Mouse (Mus musculus) intestine, embryonic 16.5 days (tissue): ENCODE data around the gene Dpf3. TPM values are rescaled to one million over a fixed set of nuclear protein-coding genes. Genes with fewer than 3 reads are reported as not detected.

Source experiments
- ATAC-seq: fragments of 200-750 bp; cut with Nextera tagmentation; 2 replicates; pipeline ENCODE4 v1.8.0; 2017; ENCODE audit warnings: moderate TSS enrichment, moderate library complexity
- H3K27ac ChIP-seq: fragments of 300-500 bp; sonication (generic); 2 replicates; pipeline ENCODE4 v1.5.1; 2014; ENCODE audit warnings: mild to moderate bottlenecking, low read length
- H3K27me3 ChIP-seq: fragments of 300-500 bp; sonication (generic); replicated peaks from 2 replicates; pipeline ENCODE4 v1.6.1; 2014; ENCODE audit warnings: low read length, control low read depth, mixed read lengths; ENCODE audit not compliant: control insufficient read depth, insufficient read depth
- H3K36me3 ChIP-seq: fragments of 300-500 bp; sonication (generic); 2 replicates; pipeline ENCODE4 v1.6.1; 2014; ENCODE audit warnings: low read length, control low read depth; ENCODE audit not compliant: control insufficient read depth, insufficient read depth
- H3K4me1 ChIP-seq: fragments of 300-500 bp; sonication (generic); 2 replicates; pipeline ENCODE4 v1.6.1; 2014; ENCODE audit warnings: low read length, control low read depth, mixed read lengths; ENCODE audit not compliant: control insufficient read depth, insufficient read depth
- H3K4me2 ChIP-seq: fragments of 300-500 bp; sonication (generic); 2 replicates; pipeline ENCODE4 v1.6.1; 2014; ENCODE audit warnings: low read depth, low read length, control low read depth
- H3K4me3 ChIP-seq: fragments of 300-500 bp; sonication (generic); 2 replicates; pipeline ENCODE4 v1.5.1; 2014; ENCODE audit warnings: mild to moderate bottlenecking, low read length
- H3K9ac ChIP-seq: fragments of 300-500 bp; sonication (generic); 2 replicates; pipeline ENCODE4 v1.6.1; 2014; ENCODE audit warnings: low read depth, low read length
- H3K9me3 ChIP-seq: fragments of 300-500 bp; sonication (generic); 2 replicates; pipeline ENCODE4 v1.6.1; 2016; ENCODE audit warnings: low read length, control low read depth; ENCODE audit not compliant: control insufficient read depth
- WGBS: fragments of 180-500 bp; shearing (Covaris S2); extraction: QIAGEN DNeasy Blood & Tissue Kit; methylation state at CpG from one replicate; pipeline ENCODE4 v1.1.7; 2014; 5-methylcytosine and 5-hydroxymethylcytosine counted together
- polyA plus RNA-seq: library from polyadenylated mRNA; unstranded; fragments of >200 nt; fragmentation: Nextera tagmentation; extraction: Ambion mirVana; gene quantifications from 2 replicates; pipeline ENCODE4 v1.2.1, GENCODE M21; 2015

The Dpf3 gene
- polyA plus RNA-seq, 1 experiment from 2014 or later = 7.4 TPM

DNA sequence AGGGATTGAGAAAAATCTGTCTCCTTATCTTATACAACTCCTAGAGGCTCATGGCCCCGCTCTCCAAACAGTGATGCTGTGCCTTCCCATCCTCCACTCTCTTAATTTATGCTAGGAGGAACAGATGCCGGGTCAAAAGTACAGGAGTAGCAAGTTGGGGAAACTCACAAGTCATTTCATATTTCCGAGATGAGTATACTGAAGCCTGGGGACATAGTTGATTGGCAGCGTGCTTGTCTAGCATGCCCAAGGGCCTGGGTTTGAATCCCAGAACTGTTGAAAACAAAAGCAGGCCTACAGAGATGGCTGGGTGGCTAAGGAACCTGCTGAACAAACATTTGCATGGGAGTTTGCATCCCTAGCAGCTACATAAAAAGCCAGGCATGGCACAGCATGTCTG, 72.3 kb downstream of the Dpf3 start:
- no peaks in the 10 kb centered on the region for H3K27me3 ChIP-seq
- H3K9me3 ChIP-seq = no peaks in the 10 kb centered on the region
- H3K4me2 ChIP-seq = no peak overlapping the region
- 71% methylated on average over 4 of the region's 4 CpGs for WGBS
- no peaks in the 10 kb centered on the region for H3K36me3 ChIP-seq
- no peak for ATAC-seq
- H3K9ac ChIP-seq = no peak overlapping the region
- no peak overlapping the region for H3K27ac ChIP-seq
- no peaks in the 10 kb centered on the region for H3K4me1 ChIP-seq
- no peak overlapping the region for H3K4me3 ChIP-seq

GRCm38 (mm10) chr12:83413684-83414083, 73.8 kb downstream of the Dpf3 start:
- H3K36me3 ChIP-seq = no peaks in the 10 kb centered on the region
- no peaks in the 10 kb centered on the region for H3K27me3 ChIP-seq
- no peak overlapping the region for H3K4me3 ChIP-seq
- ATAC-seq = no peak
- no peak overlapping the region for H3K27ac ChIP-seq
- H3K4me1 ChIP-seq = no peaks in the 10 kb centered on the region
- H3K9me3 ChIP-seq = no peaks in the 10 kb centered on the region
- no peak overlapping the region for H3K9ac ChIP-seq
- 90% methylated on average over 5 of the region's 5 CpGs for WGBS
- no peak overlapping the region for H3K4me2 ChIP-seq

DNA sequence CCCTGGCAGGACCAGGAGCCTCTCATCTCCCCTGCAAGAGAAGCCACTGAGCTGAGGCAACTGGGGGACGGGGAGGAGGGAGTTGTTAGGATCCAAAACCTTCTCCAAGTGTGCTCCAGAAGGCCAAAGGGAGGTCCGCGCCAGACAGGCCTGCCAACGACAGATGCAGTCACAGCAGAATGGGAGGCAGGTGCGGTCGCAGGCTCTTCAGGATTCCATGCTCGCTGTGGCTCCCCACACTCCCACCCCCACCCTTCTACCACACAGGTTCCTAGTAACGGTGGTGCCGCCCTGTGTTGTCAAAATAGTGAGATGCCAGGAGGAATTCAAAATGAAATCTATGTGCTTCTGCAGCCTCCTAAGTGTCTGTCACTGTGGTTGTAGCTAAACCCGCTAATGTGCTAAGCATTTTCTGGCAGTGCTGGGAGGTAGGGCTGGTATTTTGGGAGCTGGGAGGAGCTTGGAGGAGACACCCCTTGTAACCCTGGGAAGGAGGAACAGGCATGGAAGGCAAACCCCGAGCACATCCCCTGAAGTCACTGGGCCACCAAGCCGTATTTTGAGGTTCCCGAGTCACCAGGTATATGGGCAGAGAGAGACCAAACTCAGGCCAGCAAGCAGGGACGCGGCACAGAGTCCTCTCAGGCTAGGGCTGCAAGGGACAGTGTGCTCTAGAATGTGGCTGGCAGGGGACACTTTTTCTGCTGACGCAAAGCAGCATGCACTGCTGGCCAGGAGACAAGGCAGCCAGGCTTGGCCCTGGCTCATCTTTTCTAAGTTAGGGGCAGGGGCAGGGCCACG, 75.6 kb downstream of the Dpf3 start:
- Histone ChIP-seq H3K9me3 (no peaks in the 10 kb centered on the region), H3K4me2 (no peak overlapping the region), H3K4me3 (no peak overlapping the region), H3K27ac (no peak overlapping the region), H3K27me3 (no peaks in the 10 kb centered on the region), H3K9ac (no peak overlapping the region), H3K36me3 (no peaks in the 10 kb centered on the region), H3K4me1 (no peaks in the 10 kb centered on the region)
- no peak for ATAC-seq
- 55% methylated on average over 17 of the region's 17 CpGs for WGBS

- H3K9me3 ChIP-seq = no peaks in the 10 kb centered on the region
- ATAC-seq = no peak
- H3K4me2 ChIP-seq = no peak overlapping the region
- H3K9ac ChIP-seq = no peak overlapping the region
- no peaks in the 10 kb centered on the region for H3K4me1 ChIP-seq
- H3K27me3 ChIP-seq = no peaks in the 10 kb centered on the region
- WGBS = 70% methylated on average over 5 of the region's 5 CpGs
- no peak overlapping the region for H3K27ac ChIP-seq
- H3K36me3 ChIP-seq = no peaks in the 10 kb centered on the region
- H3K4me3 ChIP-seq = no peak overlapping the region
Measured at GRCm38 (mm10) chr12:83411032-83411431, 76.5 kb downstream of the Dpf3 start.

DNA sequence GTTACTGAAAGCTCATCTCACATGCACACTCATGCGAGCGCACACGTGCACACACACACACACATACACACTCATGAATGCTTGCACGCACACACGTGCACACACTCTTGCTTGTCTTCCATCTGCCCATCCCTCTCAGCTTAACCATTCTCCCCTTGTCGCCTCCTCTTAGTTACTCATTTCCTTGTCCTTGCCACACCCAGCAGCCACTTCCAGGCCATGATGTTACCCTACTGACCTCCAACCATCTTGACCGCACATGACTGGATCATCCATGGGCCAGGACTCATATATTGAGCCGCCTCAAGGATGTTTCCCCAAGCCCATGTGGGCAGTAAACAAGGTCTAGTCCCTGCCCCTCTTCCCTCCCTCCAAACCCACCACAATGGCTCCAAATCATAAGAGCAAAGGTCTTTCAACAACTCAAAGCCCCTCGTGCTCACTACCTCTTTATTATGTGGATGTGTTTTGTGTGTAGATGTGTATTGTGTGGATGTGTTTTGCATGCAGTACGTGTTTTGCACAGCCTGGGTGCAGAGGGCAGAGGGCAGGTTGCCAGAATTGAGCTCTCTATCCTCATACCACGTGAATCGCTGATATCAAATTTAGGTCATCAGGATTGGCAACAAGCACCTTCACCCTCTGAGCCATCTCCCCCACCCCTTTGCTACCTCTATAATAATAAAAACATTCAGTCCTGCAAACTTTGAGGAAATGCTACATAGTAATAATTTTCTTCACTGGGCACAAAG, 82.0 kb downstream of the Dpf3 start:
- ATAC-seq = no peak

DNA sequence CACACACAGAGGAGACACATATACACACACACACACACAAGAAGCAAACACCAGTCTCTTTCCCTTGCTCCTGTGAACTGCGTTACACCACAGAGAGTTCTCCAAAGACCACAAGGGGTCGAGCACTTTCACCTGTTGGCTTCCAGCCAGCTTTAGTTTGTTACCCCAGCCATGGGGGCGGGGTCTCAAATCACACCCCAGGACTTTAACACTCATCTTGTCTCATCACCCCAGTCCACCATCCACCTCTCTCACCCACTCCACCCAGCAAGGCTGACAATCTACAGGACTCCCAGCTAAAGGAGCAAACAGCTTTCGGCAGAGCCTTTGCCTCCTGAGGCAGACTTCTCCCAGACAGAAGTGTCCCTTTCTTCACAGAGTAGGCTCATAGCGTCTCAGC, 85.2 kb downstream of the Dpf3 start:
- no peak overlapping the region for H3K27ac ChIP-seq
- no peak overlapping the region for H3K4me2 ChIP-seq
- no peak overlapping the region for H3K9ac ChIP-seq
- WGBS = 68% methylated on average over 5 of the region's 5 CpGs
- no peak overlapping the region for H3K4me3 ChIP-seq
- no peaks in the 10 kb centered on the region for H3K36me3 ChIP-seq
- ATAC-seq = no peak
- H3K9me3 ChIP-seq = no peaks in the 10 kb centered on the region
- H3K27me3 ChIP-seq = no peaks in the 10 kb centered on the region
- H3K4me1 ChIP-seq = peaks cover 6% of the 10 kb centered on the region; the same call in 1 of the 2 replicates

More for the DNA sequence above, 82.0 kb downstream of the Dpf3 start:
- Histone ChIP-seq H3K4me1 (peaks cover 6% of the 10 kb centered on the region; the same call in 1 of the 2 replicates), H3K4me3 (no peak overlapping the region), H3K9me3 (no peaks in the 10 kb centered on the region), H3K4me2 (no peak overlapping the region), H3K9ac (no peak overlapping the region), H3K27me3 (no peaks in the 10 kb centered on the region), H3K36me3 (no peaks in the 10 kb centered on the region), H3K27ac (no peak overlapping the region)
- 86% methylated on average over 12 of the region's 12 CpGs for WGBS

- no peak for ATAC-seq
- Histone ChIP-seq H3K27ac (no peak overlapping the region), H3K27me3 (no peaks in the 10 kb centered on the region), H3K9ac (no peak overlapping the region), H3K36me3 (no peaks in the 10 kb centered on the region), H3K9me3 (no peaks in the 10 kb centered on the region), H3K4me3 (no peak overlapping the region), H3K4me2 (no peak overlapping the region), H3K4me1 (no peaks in the 10 kb centered on the region)
- WGBS = 83% methylated on average over 16 of the region's 16 CpGs
Measured at GRCm38 (mm10) chr12:83392011-83392410, 95.5 kb downstream of the Dpf3 start.

GRCm38 (mm10) chr12:83387554-83387953, 100.0 kb downstream of the Dpf3 start:
- no peak overlapping the region for H3K4me2 ChIP-seq
- H3K9me3 ChIP-seq = no peaks in the 10 kb centered on the region
- no peaks in the 10 kb centered on the region for H3K27me3 ChIP-seq
- no peak overlapping the region for H3K9ac ChIP-seq
- WGBS = 38% methylated on average over 3 of the region's 3 CpGs
- no peak overlapping the region for H3K27ac ChIP-seq
- no peak for ATAC-seq
- no peak overlapping the region for H3K4me3 ChIP-seq
- no peaks in the 10 kb centered on the region for H3K36me3 ChIP-seq
- no peaks in the 10 kb centered on the region for H3K4me1 ChIP-seq

- ATAC-seq = no peak
- H3K9ac ChIP-seq = no peak overlapping the region
- WGBS = 87% methylated on average over 7 of the region's 7 CpGs
- no peak overlapping the region for H3K27ac ChIP-seq
- no peak overlapping the region for H3K4me3 ChIP-seq
- no peaks in the 10 kb centered on the region for H3K27me3 ChIP-seq
- no peak overlapping the region for H3K4me2 ChIP-seq
- no peaks in the 10 kb centered on the region for H3K4me1 ChIP-seq
- no peaks in the 10 kb centered on the region for H3K9me3 ChIP-seq
- H3K36me3 ChIP-seq = no peaks in the 10 kb centered on the region
Measured at GRCm38 (mm10) chr12:83381072-83381471, 106.4 kb downstream of the Dpf3 start.
